Mouse (Mus musculus) hindbrain, embryonic 10.5 days (tissue): ENCODE data around the gene Tmprss12. TPM values are rescaled to one million over a fixed set of nuclear protein-coding genes. Genes with fewer than 3 reads are reported as not detected.
"Not testable (repeated sequence)": the region's sequence is repeated elsewhere in the genome, so short reads cannot be mapped to it uniquely, and the experiment has no call there.

Experiments used
- DNase-seq: peaks from one replicate; pipeline ENCODE4 v3.0.0-alpha.2; 2017; ENCODE audit warnings: low spot score
- H3K27ac ChIP-seq: fragments of 300-500 bp; sonication (generic); 2 replicates; pipeline ENCODE4 v1.5.1; 2016; ENCODE audit warnings: mild to moderate bottlenecking, moderate library complexity
- H3K27me3 ChIP-seq: fragments of 300-500 bp; sonication (generic); 2 replicates; pipeline ENCODE4 v1.6.1; 2016; ENCODE audit warnings: mild to moderate bottlenecking; ENCODE audit not compliant: poor library complexity, insufficient read depth, severe bottlenecking
- H3K36me3 ChIP-seq: fragments of 300-500 bp; sonication (generic); 2 replicates; pipeline ENCODE4 v1.6.1; 2016; ENCODE audit warnings: mild to moderate bottlenecking, moderate library complexity
- H3K4me1 ChIP-seq: fragments of 300-500 bp; sonication (generic); replicated peaks from 2 replicates; pipeline ENCODE4 v1.6.1; 2016; ENCODE audit warnings: mild to moderate bottlenecking
- H3K4me3 ChIP-seq: fragments of 300-500 bp; sonication (generic); 2 replicates; pipeline ENCODE4 v1.5.1; 2016; ENCODE audit warnings: mild to moderate bottlenecking, moderate library complexity
- H3K9me3 ChIP-seq: fragments of 300-500 bp; sonication (generic); 2 replicates; pipeline ENCODE4 v1.6.1; 2016; ENCODE audit warnings: mild to moderate bottlenecking, moderate library complexity
- WGBS: fragments of 180-500 bp; shearing (Covaris S2); methylation state at CpG from one replicate; pipeline ENCODE4 v1.1.7; 2016; 5-methylcytosine and 5-hydroxymethylcytosine counted together
- polyA plus RNA-seq: library from polyadenylated mRNA; unstranded; fragments of >200 nt; fragmentation: Nextera tagmentation; extraction: Ambion mirVana; gene quantifications from 2 replicates; pipeline ENCODE4 v1.2.1, GENCODE M21; 2016

Tmprss12 gene
- polyA plus RNA-seq, 1 experiment from 2014 or later, result not detected

DNA sequence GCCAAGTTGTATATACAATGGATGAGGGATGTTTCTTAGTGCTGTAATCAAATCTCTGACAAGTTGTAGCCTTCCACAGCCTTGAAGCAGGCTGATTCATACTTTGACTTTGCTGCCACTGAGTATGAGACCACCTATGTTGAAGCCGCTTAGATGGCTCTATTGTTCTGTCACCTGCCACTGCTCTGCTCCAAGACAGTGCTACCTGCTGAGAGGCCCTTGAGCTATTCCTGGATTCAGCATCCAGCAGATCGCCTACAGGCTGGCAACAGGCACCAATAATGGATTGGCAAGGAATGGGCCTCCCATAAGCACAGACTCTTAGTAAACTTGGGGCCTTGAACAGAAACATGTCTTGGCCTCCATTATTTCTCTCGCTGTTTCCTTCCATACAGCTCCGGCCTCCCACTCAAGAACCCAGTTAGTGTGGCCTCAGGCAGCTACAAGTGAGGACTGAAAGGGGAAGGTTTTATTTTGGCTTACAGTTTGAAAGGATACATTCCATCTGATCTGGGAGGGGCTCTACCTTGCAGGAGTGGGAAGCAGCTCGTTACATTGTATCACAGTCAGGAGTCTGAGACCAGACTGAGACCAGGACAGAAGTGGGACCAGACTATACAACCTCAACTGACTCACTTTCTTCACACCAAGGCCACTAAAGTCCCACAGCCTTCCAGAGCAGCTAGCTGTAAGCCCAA is 34.0 kb downstream of the Tmprss12 start:
- H3K27me3 ChIP-seq, result no peaks in the 10 kb centered on the region
- H3K36me3 ChIP-seq, result peaks cover 23% of the 10 kb centered on the region
- no peaks in the 10 kb centered on the region for H3K4me1 ChIP-seq
- DNase-seq, result no peak
- WGBS, result 95% methylated on average over 5 of the region's 5 CpGs
- H3K9me3 ChIP-seq, result no peaks in the 10 kb centered on the region
- no peak overlapping the region for H3K27ac ChIP-seq
- no peak overlapping the region for H3K4me3 ChIP-seq

DNA sequence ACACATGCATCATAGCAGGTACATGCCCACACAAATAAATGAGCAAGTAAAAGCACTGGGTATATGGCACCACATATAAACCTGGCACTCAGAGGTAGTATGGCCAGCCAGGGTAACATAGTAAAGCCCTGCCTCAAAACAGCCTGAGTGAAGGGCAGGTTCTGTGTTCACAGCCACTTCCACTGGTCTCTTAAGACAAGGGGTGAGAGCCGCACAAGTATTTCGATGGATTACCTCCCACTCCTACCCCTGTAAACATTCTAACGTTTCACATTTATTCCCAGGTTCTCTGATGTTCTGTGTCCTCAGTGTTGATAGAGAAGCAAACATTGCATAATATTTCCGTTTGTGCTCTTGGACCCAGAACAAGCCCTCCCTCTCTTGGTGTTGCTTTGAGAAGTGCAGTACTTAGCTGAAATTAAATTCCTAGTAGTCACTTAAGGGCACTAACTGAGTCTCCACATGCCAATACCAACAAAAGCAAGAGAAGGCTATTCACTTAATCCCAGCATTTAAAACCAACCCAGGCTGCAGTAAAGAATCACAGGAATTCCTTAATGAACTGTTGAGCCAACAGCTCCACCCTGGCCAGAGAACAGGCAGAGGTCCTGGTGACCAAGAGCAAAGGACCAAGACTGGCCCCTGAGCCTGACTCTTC is 37.5 kb downstream of the Tmprss12 start:
- peaks cover 20% of the 10 kb centered on the region for H3K36me3 ChIP-seq
- not testable (repeated sequence) for H3K27me3 ChIP-seq, H3K27ac ChIP-seq, DNase-seq, H3K4me1 ChIP-seq, H3K9me3 ChIP-seq, H3K4me3 ChIP-seq
- 88% methylated on average over 4 of the region's 4 CpGs for WGBS

DNA sequence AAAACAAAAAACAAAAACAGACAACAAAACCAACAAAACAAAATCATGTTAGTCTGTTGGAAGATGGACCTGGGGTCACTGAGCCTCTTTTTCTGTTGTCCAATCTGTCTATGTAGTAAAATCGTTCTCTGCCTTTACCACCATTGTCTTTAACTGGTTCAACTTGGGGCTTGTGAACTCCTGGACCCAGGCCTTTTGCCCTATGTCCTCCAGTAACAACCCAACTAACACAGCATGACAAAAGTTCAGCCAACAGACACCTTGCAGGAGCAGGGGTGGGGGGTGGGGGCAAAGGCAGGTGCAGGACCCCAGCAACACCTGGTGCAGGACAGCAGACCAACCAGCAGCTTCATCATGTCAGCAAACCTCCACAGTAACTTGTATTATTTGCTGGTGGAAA is 39.2 kb downstream of the Tmprss12 start:
- H3K27me3 ChIP-seq, result no peaks in the 10 kb centered on the region
- no peak overlapping the region for H3K27ac ChIP-seq
- no peak for DNase-seq
- WGBS, result 90% methylated on average over 1 of the region's 1 CpGs
- no peaks in the 10 kb centered on the region for H3K9me3 ChIP-seq
- H3K36me3 ChIP-seq, result peaks cover 5% of the 10 kb centered on the region
- H3K4me1 ChIP-seq, result no peaks in the 10 kb centered on the region
- no peak overlapping the region for H3K4me3 ChIP-seq

DNA sequence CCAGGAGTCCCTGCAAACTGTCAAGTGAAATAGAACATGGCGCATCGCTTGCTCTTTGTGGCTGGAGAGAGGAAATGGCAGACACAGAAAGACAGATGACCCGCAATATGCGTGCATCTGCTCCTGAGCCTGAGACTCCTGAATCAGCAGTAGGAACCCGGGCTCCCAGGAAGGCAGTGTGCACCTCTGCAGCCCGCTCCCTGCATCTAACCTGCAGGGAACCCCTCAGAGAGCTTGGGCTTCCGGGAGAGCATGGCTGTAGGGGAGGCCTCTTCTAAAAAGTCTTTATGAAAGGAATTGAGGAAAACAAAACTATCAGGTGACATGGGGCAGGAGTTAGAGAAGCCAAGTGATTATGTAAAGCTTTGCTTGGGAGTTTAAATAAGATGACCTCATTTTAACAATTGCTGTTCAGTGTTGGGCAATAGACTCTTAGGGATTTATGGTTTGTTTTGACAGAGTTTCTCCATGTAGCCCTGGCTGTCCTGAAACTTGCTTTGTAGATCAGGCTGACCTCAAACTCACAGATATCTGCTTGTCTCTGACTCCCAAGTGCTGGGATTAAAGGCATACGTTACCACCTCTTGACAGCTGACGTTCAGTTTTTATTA is 39.8 kb downstream of the Tmprss12 start:
- H3K27ac ChIP-seq, result no peak overlapping the region
- 83% methylated on average over 9 of the region's 9 CpGs for WGBS
- H3K27me3 ChIP-seq, result no peaks in the 10 kb centered on the region
- no peaks in the 10 kb centered on the region for H3K9me3 ChIP-seq
- no peaks in the 10 kb centered on the region for H3K4me1 ChIP-seq
- no peak for DNase-seq
- no peak overlapping the region for H3K4me3 ChIP-seq
- H3K36me3 ChIP-seq, result no peaks in the 10 kb centered on the region

DNA sequence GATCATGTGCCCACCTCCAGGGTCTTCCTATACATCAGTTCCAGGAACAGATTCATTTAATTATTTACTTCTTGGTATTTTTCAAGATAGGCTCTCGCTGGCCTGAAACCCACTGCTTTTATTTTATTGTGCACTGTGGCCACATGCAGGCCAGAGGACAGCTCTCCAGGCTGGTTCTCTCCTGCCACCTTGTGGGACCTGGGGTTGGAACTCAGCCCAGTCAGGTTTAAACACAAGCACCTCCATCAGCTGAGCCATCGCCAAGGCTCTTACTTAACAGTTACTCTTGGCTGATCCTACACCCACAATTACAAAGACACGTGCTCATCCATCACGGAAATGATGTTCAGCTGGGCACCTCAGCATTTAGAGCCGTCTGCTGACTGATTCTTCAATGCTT is 40.5 kb downstream of the Tmprss12 start:
- no peak for DNase-seq
- no peak overlapping the region for H3K4me3 ChIP-seq
- H3K27me3 ChIP-seq, result no peaks in the 10 kb centered on the region
- WGBS, result 60% methylated on average over 5 of the region's 5 CpGs
- no peaks in the 10 kb centered on the region for H3K4me1 ChIP-seq
- H3K36me3 ChIP-seq, result no peaks in the 10 kb centered on the region
- H3K27ac ChIP-seq, result no peak overlapping the region
- H3K9me3 ChIP-seq, result no peaks in the 10 kb centered on the region

DNA sequence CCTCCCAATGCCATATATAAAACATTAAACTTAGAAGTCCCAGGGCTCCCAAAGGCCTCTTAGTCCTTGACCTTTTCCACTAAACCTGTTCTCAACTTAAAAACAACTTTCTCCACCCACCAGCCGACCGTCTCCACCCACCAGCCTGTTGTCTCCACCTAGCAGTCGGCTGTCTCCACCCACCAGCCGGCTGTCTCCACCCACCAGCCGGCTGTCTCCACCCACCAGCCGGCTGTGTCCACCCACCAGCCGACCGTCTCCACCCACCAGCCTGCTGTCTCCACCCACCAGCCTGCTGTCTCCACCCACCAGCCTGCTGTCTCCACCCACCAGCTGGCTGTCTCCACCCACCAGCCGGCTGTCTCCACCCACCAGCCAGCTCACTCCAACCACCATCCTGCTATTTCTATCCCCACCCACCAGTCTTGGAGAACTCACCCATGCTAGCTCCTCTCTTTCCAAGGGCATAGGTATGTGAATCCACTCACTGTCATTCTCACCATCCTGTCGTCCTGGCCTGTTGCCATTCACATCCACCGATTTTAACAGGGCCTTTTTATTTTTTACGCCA is 43.5 kb downstream of the Tmprss12 start:
- no peaks in the 10 kb centered on the region for H3K9me3 ChIP-seq
- no peak for DNase-seq
- 70% methylated on average over 12 of the region's 12 CpGs for WGBS
- H3K4me3 ChIP-seq, result no peak overlapping the region
- H3K27me3 ChIP-seq, result no peaks in the 10 kb centered on the region
- no peaks in the 10 kb centered on the region for H3K36me3 ChIP-seq
- no peaks in the 10 kb centered on the region for H3K4me1 ChIP-seq
- no peak overlapping the region for H3K27ac ChIP-seq

DNA sequence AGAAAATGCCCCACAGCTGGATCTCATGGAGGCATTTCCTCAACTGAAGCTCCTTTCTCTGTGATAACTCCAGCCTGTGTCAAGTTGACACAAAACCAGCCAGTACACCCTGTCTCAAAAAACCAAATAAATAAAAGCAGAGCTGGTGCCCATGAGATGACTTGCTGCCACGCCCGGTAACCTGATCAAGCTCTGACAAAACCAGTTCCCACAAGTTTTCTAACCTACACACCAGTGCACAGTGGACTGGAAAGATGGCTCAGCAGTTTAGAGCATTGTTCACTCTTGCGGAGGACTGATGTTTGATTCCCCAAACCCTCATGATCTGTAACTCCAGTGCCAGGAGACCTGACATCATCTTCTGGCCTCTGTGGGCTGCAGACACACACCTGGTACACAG is 44.6 kb downstream of the Tmprss12 start:
- Histone ChIP-seq H3K27ac (no peak overlapping the region), H3K27me3 (no peaks in the 10 kb centered on the region), H3K4me1 (no peaks in the 10 kb centered on the region), H3K4me3 (no peak overlapping the region), H3K9me3 (no peaks in the 10 kb centered on the region), H3K36me3 (no peaks in the 10 kb centered on the region)
- no peak for DNase-seq
- 91% methylated on average over 3 of the region's 3 CpGs for WGBS

DNA sequence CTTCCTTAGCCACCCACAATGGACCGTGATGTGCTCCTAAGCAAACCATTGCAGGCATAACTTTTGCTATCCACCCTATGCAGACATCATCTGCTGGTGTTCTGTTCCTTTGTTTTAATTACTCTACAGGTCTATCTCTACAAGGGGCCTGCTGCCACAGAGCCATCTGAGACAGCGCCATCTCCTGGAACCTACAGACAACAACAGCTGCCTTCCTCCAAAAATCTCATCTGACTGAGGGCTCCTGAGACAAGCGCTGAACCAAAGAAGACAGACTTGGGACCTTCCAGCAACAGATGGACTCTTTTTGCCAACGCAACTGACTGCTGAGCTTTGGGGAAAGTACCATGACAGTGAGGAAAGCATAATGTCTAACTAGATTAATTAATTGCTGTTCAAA is 47.5 kb downstream of the Tmprss12 start:
- H3K36me3 ChIP-seq, H3K4me1 ChIP-seq, H3K27ac ChIP-seq, H3K27me3 ChIP-seq, H3K9me3 ChIP-seq, H3K4me3 ChIP-seq, DNase-seq: not testable (repeated sequence)
- 66% methylated on average over 4 of the region's 4 CpGs for WGBS

DNA sequence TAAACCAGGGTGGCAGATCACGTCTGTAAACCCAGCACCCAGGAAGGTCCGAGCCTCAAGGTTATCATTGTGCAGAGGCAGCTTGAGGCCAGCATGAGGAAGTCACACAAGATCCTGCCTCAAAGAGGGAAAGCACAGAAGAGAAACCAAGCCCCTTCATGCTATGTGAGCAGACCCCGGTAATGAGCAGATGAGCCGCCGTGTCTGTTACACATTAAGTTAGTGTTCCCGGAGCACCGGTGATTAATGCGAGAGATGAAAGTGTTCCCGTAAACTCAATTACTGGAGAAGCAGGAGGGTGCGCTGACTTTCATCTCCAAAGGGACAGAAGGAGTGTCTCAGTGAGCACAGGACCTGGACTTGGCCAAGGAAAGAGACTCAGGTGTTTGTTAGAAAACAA is 48.7 kb downstream of the Tmprss12 start:
- not testable (repeated sequence) for DNase-seq, H3K27ac ChIP-seq, H3K4me3 ChIP-seq, H3K9me3 ChIP-seq, H3K27me3 ChIP-seq, H3K36me3 ChIP-seq, H3K4me1 ChIP-seq
- 76% methylated on average over 10 of the region's 10 CpGs for WGBS

DNA sequence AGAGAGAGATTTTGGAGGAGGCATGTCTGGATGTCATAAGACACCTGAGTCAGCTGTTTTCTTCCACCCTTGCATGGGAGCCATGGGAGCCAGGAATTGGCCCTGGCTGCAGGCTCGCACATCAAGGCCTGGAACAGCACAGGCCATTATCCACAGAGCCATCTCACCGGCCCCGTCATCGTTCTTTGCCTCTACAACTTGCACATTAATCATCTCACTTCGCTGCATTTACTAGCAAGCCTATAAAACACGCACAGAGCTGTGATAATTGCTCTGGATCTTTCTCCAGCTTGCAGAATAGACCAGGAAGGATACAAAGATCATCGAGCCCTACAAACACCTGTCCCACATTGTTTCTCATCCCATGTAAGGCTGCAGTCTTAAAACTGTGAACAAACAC is 50.1 kb downstream of the Tmprss12 start:
- DNase-seq, result no peak
- Histone ChIP-seq H3K27ac (no peak overlapping the region), H3K36me3 (no peaks in the 10 kb centered on the region), H3K4me3 (no peak overlapping the region), H3K4me1 (no peaks in the 10 kb centered on the region), H3K27me3 (no peaks in the 10 kb centered on the region), H3K9me3 (no peaks in the 10 kb centered on the region)
- WGBS, result 93% methylated on average over 7 of the region's 7 CpGs

DNA sequence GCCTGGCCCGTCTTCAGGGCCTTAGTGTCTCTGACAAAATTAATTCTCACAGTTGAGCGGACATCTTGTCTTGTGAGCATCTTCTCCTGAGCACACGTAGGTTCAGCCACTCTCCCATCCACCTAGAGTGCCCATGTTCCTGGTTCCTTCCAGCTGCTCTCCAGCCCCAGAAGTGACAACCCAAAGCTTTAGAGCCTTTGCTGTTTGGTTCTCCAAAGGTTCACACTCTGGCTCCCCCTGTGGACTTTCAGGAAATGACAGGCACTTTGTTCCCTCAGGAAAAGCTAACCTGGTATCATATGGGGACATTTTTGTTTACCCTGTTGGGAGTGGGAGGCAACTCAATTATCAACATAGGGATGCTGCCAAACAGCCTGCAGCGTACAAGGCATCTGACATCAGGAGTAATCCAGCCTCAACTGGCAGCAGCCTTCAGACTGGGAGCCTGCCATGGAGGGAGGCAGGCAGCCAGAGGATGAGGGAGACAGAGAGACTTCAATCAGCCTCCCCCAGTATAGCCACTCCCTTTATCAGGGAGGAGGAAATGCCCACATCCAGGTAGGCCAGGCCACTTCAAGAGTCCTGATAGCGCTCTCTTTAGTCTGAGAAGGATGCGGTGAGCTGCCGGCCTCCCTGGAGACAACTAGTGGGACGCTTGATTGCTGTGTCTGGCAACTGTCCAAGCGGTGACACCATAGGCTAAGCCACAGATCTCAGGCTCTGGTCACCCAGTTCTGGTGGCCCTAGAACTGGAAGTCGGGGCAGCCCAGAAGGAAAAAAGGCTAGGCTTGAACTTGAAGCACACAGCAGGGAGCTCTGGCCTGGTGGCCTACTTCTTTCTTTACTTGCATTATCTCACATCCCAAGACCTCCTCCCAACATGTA is 51.7 kb downstream of the Tmprss12 start:
- H3K36me3 ChIP-seq, H3K27ac ChIP-seq, H3K4me3 ChIP-seq, DNase-seq, H3K27me3 ChIP-seq, H3K4me1 ChIP-seq, H3K9me3 ChIP-seq: not testable (repeated sequence)
- WGBS, result 52% methylated on average over 3 of the region's 10 CpGs

DNA sequence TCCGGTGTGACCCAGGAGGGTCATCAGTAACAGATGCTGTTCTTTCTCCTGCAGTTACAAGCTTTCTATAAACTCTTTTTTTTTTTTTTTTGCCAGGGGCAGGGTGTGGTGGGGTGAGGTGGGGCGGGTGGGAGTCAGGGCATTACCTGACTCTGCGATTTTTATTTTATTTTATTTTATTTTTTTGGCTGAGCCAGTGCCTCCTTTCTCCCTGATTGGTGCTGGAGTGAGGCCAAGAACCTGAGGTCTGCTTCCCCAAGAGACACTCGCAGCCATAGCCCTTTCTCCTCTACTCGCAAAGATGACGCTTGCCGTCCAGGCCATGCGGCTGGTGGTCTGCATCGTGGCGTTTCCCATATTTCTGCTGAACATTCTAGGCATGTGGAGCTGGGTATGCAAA is 54.0 kb downstream of the Tmprss12 start, which contains the start of gene Mettl7a3:
Gene Mettl7a3, plus strand, starts transcription at position 301 of the 400 bp plus-strand sequence.
- Histone ChIP-seq H3K9me3 (no peaks in the 10 kb centered on the region), H3K36me3 (no peaks in the 10 kb centered on the region), H3K27me3 (no peaks in the 10 kb centered on the region), H3K4me3 (no peak within 1 kb of the TSS), H3K27ac (no peak within 1 kb of the TSS), H3K4me1 (no peaks in the 10 kb centered on the region)
- DNase-seq, result no peak
- 85% methylated on average over 10 of the region's 10 CpGs for WGBS
